ENCODE assay signal across 21 mouse cellular contexts in genomic region chr4:143341470-143341869, GRCm38 (mm10). TPM values are rescaled to one million over a fixed set of nuclear protein-coding genes. Genes with fewer than 3 reads are reported as not detected.
DNase-seq lines count a peak whose midpoint lies in the region; ATAC-seq and TF ChIP-seq lines count a peak whose summit lies in the region.
"Had no signal": no experiment of that assay in that cellular context is flagged by ENCODE, and none has a peak within 500 bp of the region (broad histone marks: within the 10 kb centered on the region; RNA-seq: fewer than 3 reads in every experiment).

No protein-coding gene starts in this region.

- no peaks in the 10 kb centered on the region for H3K9me3 ChIP-seq in midbrain, embryonic 13.5 days
- H3K9me3 ChIP-seq: embryonic facial prominence, embryonic 10.5 days; forebrain, embryonic 13.5 days; heart, embryonic 12.5 days; hindbrain, embryonic 10.5 days; hindbrain, embryonic 15.5 days had no signal

- peaks cover 5% of the 10 kb centered on the region for H3K4me1 ChIP-seq in cerebellum, adult 2 months (ENCODE audit: control insufficient read depth, insufficient read depth, low read length)
- no peaks in the 10 kb centered on the region for H3K4me1 ChIP-seq in midbrain, embryonic 13.5 days (replicated peaks)
- H3K4me1 ChIP-seq: embryonic facial prominence, embryonic 10.5 days; forebrain, embryonic 13.5 days; heart, embryonic 12.5 days; hindbrain, embryonic 10.5 days; hindbrain, embryonic 15.5 days had no signal

- no peak overlapping the region for H3K27ac ChIP-seq in cerebellum, adult 2 months (ENCODE audit: insufficient read depth, low read length)
- H3K27ac ChIP-seq in midbrain, embryonic 13.5 days: no peak overlapping the region
- H3K27ac ChIP-seq: embryonic facial prominence, embryonic 10.5 days; forebrain, embryonic 13.5 days; hindbrain, embryonic 10.5 days; hindbrain, embryonic 15.5 days had no signal

- 14% methylated on average over 7 of the region's 7 CpGs for WGBS in cerebellum, adult 2 months
- WGBS in midbrain, embryonic 13.5 days: 81% methylated on average over 7 of the region's 7 CpGs

- no peak overlapping the region for H3K4me2 ChIP-seq in midbrain, embryonic 13.5 days (replicated peaks)
- H3K4me2 ChIP-seq: forebrain, embryonic 13.5 days; heart, embryonic 12.5 days; hindbrain, embryonic 15.5 days had no signal

- H3K27me3 ChIP-seq in cerebellum, adult 2 months (ENCODE audit: control insufficient read depth, insufficient read depth, low read length): no peaks in the 10 kb centered on the region
- H3K27me3 ChIP-seq in midbrain, embryonic 13.5 days: no peaks in the 10 kb centered on the region
- H3K27me3 ChIP-seq: forebrain, embryonic 13.5 days; heart, embryonic 12.5 days; hindbrain, embryonic 15.5 days had no signal

- no peak overlapping the region for H3K9ac ChIP-seq in midbrain, embryonic 13.5 days (replicated peaks)
- H3K9ac ChIP-seq: forebrain, embryonic 13.5 days; forebrain, postnatal 0 days; heart, embryonic 12.5 days; hindbrain, embryonic 15.5 days had no signal

- peak; percentile 30 to 61 for DNase-seq in cerebellum, adult 2 months
- DNase-seq in cerebellum, adult 9-10 months: no peak
- peak; percentile 5 for DNase-seq in Muller cell, postnatal 12 days (ENCODE audit: inconsistent ontology term)
- peak; percentile 56 for DNase-seq in brain, adult 2 months (ENCODE audit: low read depth, low spot score)
- peak; percentile 45 to 65 for DNase-seq in cerebellum, postnatal 25 days
- no peak for DNase-seq in spleen, adult 12 weeks (ENCODE audit: low spot score)
- DNase-seq: adrenal gland, postnatal 14 days; forebrain, postnatal 0 days; gastrocnemius, postnatal 14 days; kidney, adult 8-10 months had no signal

- H3K4me3 ChIP-seq in cerebellum, adult 2 months (replicated peaks; ENCODE audit: insufficient read depth, low read depth, low read length): no peak overlapping the region
- H3K4me3 ChIP-seq in midbrain, embryonic 13.5 days (replicated peaks): no peak overlapping the region
- H3K4me3 ChIP-seq: embryonic facial prominence, embryonic 10.5 days; forebrain, embryonic 13.5 days; heart, embryonic 12.5 days; hindbrain, embryonic 10.5 days; hindbrain, embryonic 15.5 days had no signal

- ATAC-seq in midbrain, embryonic 13.5 days: no peak
- ATAC-seq: forebrain, embryonic 13.5 days; forebrain, postnatal 0 days; inflammation-experienced regulatory T-cells, adult 6 months; intestine, postnatal 0 days had no signal

- H3K36me3 ChIP-seq in midbrain, embryonic 13.5 days: no peaks in the 10 kb centered on the region
- H3K36me3 ChIP-seq: embryonic facial prominence, embryonic 10.5 days; heart, embryonic 12.5 days; hindbrain, embryonic 10.5 days; hindbrain, embryonic 15.5 days had no signal

- TF ChIP-seq POLR2A in cerebellum, adult 2 months (IDR thresholded peaks at IDR 0.05; ENCODE audit: borderline replicate concordance, insufficient read depth, low read length): no peak

- no peak for TF ChIP-seq CTCF in cerebellum, adult 2 months (IDR thresholded peaks at IDR 0.05; ENCODE audit: borderline replicate concordance, insufficient read depth, low read depth, low read length)

RNA-seq across cellular contexts. Expression of gene Lrrc38, which starts 8.1 kb away (rescaled TPM):
- 7.6 and 7.7 TPM in 2 replicates for polyA plus RNA-seq in cerebellum, adult 2 months (2012; rRNA removed)
- 0.19 and 0.28 TPM in 2 replicates for polyA plus RNA-seq in midbrain, embryonic 13.5 days (2015; fragmentation: Nextera tagmentation; extraction: Ambion mirVana)
- polyA plus RNA-seq: forebrain, embryonic 13.5 days; gonadal fat pad, adult 2 months; heart, embryonic 12.5 days; inflammation-experienced regulatory T-cells, adult 6 months; intestine, postnatal 0 days had no signal

RNA-seq across cellular contexts. Expression of gene Pdpn, which starts 42.1 kb away (rescaled TPM):
- 7.7 and 8.4 TPM in 2 replicates for polyA plus RNA-seq in cerebellum, adult 2 months (2012; rRNA removed)
- polyA plus RNA-seq in midbrain, embryonic 13.5 days (2015; fragmentation: Nextera tagmentation; extraction: Ambion mirVana): 70.8 and 72.5 TPM in 2 replicates

RNA-seq across cellular contexts. Expression of gene Pramel1, which starts 52.8 kb away (rescaled TPM):
- polyA plus RNA-seq in cerebellum, adult 2 months (2012; rRNA removed): 0.03 and 0.07 TPM in 2 replicates
- polyA plus RNA-seq in midbrain, embryonic 13.5 days (2015; fragmentation: Nextera tagmentation; extraction: Ambion mirVana): not detected in 2 replicates
- polyA plus RNA-seq: embryonic facial prominence, embryonic 10.5 days; embryonic facial prominence, embryonic 14.5 days; forebrain, embryonic 13.5 days; forebrain, postnatal 0 days; gonadal fat pad, adult 2 months; heart, embryonic 12.5 days; heart, embryonic 16.5 days; hindbrain, embryonic 10.5 days; hindbrain, embryonic 15.5 days; inflammation-experienced regulatory T-cells, adult 6 months; intestine, postnatal 0 days had no signal

Comparison
In these comparisons a context has a peak if more than half of its experiments do, and no peak if none do; other contexts are left out.
1. DNase-seq: peak in cerebellum, adult 2 months (2 of 2), Muller cell, postnatal 12 days (single experiment), brain, adult 2 months (single experiment) and cerebellum, postnatal 25 days (2 of 2); none in cerebellum, adult 9-10 months (single experiment) and spleen, adult 12 weeks (single experiment).